Mouse (Mus musculus): ENCODE measurements around the gene Tmem33. TPM values are rescaled to one million over a fixed set of nuclear protein-coding genes. Genes with fewer than 3 reads are reported as not detected.

Tmem33 gene
- polyA plus RNA-seq, 3 experiments from 2014 or later: 56.0 to 77.0 (median 57.4) TPM

GRCm38 (mm10) chr5:67340811-67341210, 80.4 kb downstream of the Tmem33 start:
- no peak for ATAC-seq

Other genes with a start within 250 kb of the Tmem33 start
- gene Phox2b, start 161.3 kb upstream of the Tmem33 start, polyA plus RNA-seq (2017; shearing (Covaris generic)): under 1 TPM in 1 of 3 experiments, not detected in 2; 0.24 TPM
- gene Slc30a9, start 46.4 kb downstream of the Tmem33 start, polyA plus RNA-seq (2017; shearing (Covaris generic)): 10 to 100 TPM in 2 of 3 experiments, 1 to 10 TPM in 1; 9.9 to 14.1 (median 13.7) TPM
- gene Bend4, start 167.7 kb downstream of the Tmem33 start, polyA plus RNA-seq (2017; shearing (Covaris generic)): under 1 TPM in 2 of 3 experiments, not detected in 1; 0.17 to 0.49 TPM